Mouse (Mus musculus) E14TG2a.4 (cell line): ENCODE data around the gene Zfp335.
"Not testable (repeated sequence)": the region's sequence is repeated elsewhere in the genome, so short reads cannot be mapped to it uniquely, and the experiment has no call there.

Experiments
- CTCF ChIP-seq: conservative IDR thresholded peaks from 2 replicates; pipeline ENCODE4 v1.5.1; 2014; ENCODE audit warnings: low read length
- NANOG ChIP-seq: IDR thresholded peaks from 2 replicates; pipeline ENCODE4 v1.6.1; 2014; ENCODE audit warnings: borderline replicate concordance, low read length, mixed read lengths
- POU5F1 ChIP-seq: IDR thresholded peaks from 2 replicates; pipeline ENCODE4 v1.6.1; 2014; ENCODE audit warnings: low read length, borderline replicate concordance

DNA sequence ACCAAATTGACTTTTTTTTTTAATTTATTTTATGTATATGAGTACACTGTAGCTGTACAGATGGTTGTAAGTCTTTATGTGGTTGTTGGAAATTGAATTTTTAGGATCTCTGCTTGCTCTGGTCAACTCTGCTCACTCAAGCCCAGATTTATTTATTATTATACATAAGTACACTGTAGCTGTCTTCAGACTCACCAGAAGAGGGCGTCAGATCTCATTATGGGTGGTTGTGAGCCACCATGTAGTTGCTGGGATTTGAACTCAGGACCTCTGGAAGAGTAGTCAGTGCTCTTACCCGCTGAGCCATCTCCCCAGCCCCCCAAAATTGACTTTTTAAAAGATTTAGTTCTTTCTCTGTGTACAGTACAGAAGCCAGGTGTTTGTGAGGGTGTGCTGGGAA lies 35.9 kb downstream of the Zfp335 start:
- TF ChIP-seq CTCF, NANOG, POU5F1: not testable (repeated sequence)
